Mouse (Mus musculus) hindbrain, embryonic 10.5 days (tissue): ENCODE results near the gene Fxn. TPM values are rescaled to one million over a fixed set of nuclear protein-coding genes. Genes with fewer than 3 reads are reported as not detected.

ENCODE experiments used
- DNase-seq: peaks from one replicate; pipeline ENCODE4 v3.0.0-alpha.2; 2017; ENCODE audit warnings: low spot score
- H3K27ac ChIP-seq: fragments of 300-500 bp; sonication (generic); 2 replicates; pipeline ENCODE4 v1.5.1; 2016; ENCODE audit warnings: mild to moderate bottlenecking, moderate library complexity
- H3K27me3 ChIP-seq: fragments of 300-500 bp; sonication (generic); 2 replicates; pipeline ENCODE4 v1.6.1; 2016; ENCODE audit warnings: mild to moderate bottlenecking; ENCODE audit not compliant: poor library complexity, insufficient read depth, severe bottlenecking
- H3K36me3 ChIP-seq: fragments of 300-500 bp; sonication (generic); 2 replicates; pipeline ENCODE4 v1.6.1; 2016; ENCODE audit warnings: mild to moderate bottlenecking, moderate library complexity
- H3K4me1 ChIP-seq: fragments of 300-500 bp; sonication (generic); replicated peaks from 2 replicates; pipeline ENCODE4 v1.6.1; 2016; ENCODE audit warnings: mild to moderate bottlenecking
- H3K4me3 ChIP-seq: fragments of 300-500 bp; sonication (generic); 2 replicates; pipeline ENCODE4 v1.5.1; 2016; ENCODE audit warnings: mild to moderate bottlenecking, moderate library complexity
- H3K9me3 ChIP-seq: fragments of 300-500 bp; sonication (generic); 2 replicates; pipeline ENCODE4 v1.6.1; 2016; ENCODE audit warnings: mild to moderate bottlenecking, moderate library complexity
- WGBS: fragments of 180-500 bp; shearing (Covaris S2); methylation state at CpG from one replicate; pipeline ENCODE4 v1.1.7; 2016; 5-methylcytosine and 5-hydroxymethylcytosine counted together
- polyA plus RNA-seq: library from polyadenylated mRNA; unstranded; fragments of >200 nt; fragmentation: Nextera tagmentation; extraction: Ambion mirVana; gene quantifications from 2 replicates; pipeline ENCODE4 v1.2.1, GENCODE M21; 2016

Fxn gene
- polyA plus RNA-seq, 1 experiment from 2014 or later, result 56.7 TPM

GRCm38 (mm10) chr19:24219011-24219410, 61.4 kb downstream of the Fxn start:
- WGBS, result 73% methylated on average over 9 of the region's 9 CpGs
- no peak overlapping the region for H3K27ac ChIP-seq
- no peak for DNase-seq

GRCm38 (mm10) chr19:24218291-24218690, 62.1 kb downstream of the Fxn start:
- H3K4me3 ChIP-seq, result no peak overlapping the region
- H3K36me3 ChIP-seq, result no peaks in the 10 kb centered on the region
- H3K4me1 ChIP-seq, result peaks cover 31% of the 10 kb centered on the region
- peaks cover 20% of the 10 kb centered on the region for H3K27me3 ChIP-seq
- H3K27ac ChIP-seq, result no peak overlapping the region
- no peak for DNase-seq
- WGBS, result 51% methylated on average over 2 of the region's 2 CpGs
- no peaks in the 10 kb centered on the region for H3K9me3 ChIP-seq

More at GRCm38 (mm10) chr19:24219011-24219410, 61.4 kb downstream of the Fxn start:
- Histone ChIP-seq H3K27me3 (peaks cover 27% of the 10 kb centered on the region), H3K9me3 (no peaks in the 10 kb centered on the region), H3K4me3 (no peak overlapping the region), H3K4me1 (peaks cover 31% of the 10 kb centered on the region), H3K36me3 (no peaks in the 10 kb centered on the region)

- Histone ChIP-seq H3K36me3 (no peaks in the 10 kb centered on the region), H3K27ac (no peak overlapping the region), H3K4me1 (peaks cover 35% of the 10 kb centered on the region), H3K4me3 (no peak overlapping the region), H3K9me3 (no peaks in the 10 kb centered on the region), H3K27me3 (peaks cover 16% of the 10 kb centered on the region)
- no peak for DNase-seq
Observed at GRCm38 (mm10) chr19:24217851-24218250, 62.6 kb downstream of the Fxn start.

- WGBS, result 79% methylated on average over 9 of the region's 9 CpGs
Observed at GRCm38 (mm10) chr19:24216771-24217170, 63.6 kb downstream of the Fxn start.

GRCm38 (mm10) chr19:24214939-24215338, 65.5 kb downstream of the Fxn start:
- peaks cover 14% of the 10 kb centered on the region for H3K27me3 ChIP-seq
- H3K27ac ChIP-seq, result no peak overlapping the region
- H3K4me3 ChIP-seq, result no peak overlapping the region
- peaks cover 35% of the 10 kb centered on the region for H3K4me1 ChIP-seq
- H3K9me3 ChIP-seq, result no peaks in the 10 kb centered on the region
- 83% methylated on average over 7 of the region's 7 CpGs for WGBS
- H3K36me3 ChIP-seq, result no peaks in the 10 kb centered on the region
- no peak for DNase-seq

More at GRCm38 (mm10) chr19:24216771-24217170, 63.6 kb downstream of the Fxn start:
- Histone ChIP-seq H3K9me3 (no peaks in the 10 kb centered on the region), H3K27me3 (peaks cover 10% of the 10 kb centered on the region), H3K4me3 (no peak overlapping the region), H3K36me3 (no peaks in the 10 kb centered on the region), H3K27ac (no peak overlapping the region), H3K4me1 (peaks cover 40% of the 10 kb centered on the region)
- DNase-seq, result no peak

- no peaks in the 10 kb centered on the region for H3K9me3 ChIP-seq
- H3K4me3 ChIP-seq, result no peak overlapping the region
- H3K4me1 ChIP-seq, result peaks cover 22% of the 10 kb centered on the region
- DNase-seq, result peak; percentile 65
- H3K27me3 ChIP-seq, result peaks cover 14% of the 10 kb centered on the region
- WGBS, result 30% methylated on average over 7 of the region's 7 CpGs
- H3K36me3 ChIP-seq, result no peaks in the 10 kb centered on the region
- H3K27ac ChIP-seq, result peak overlapping the region; percentile 67
Observed at GRCm38 (mm10) chr19:24213299-24213698, 67.1 kb downstream of the Fxn start.

- peaks cover 14% of the 10 kb centered on the region for H3K27me3 ChIP-seq
- H3K9me3 ChIP-seq, result 0 out of 2 replicates have a peak, but pooled peaks cover 2% of the 10 kb centered on the region
- no peak for DNase-seq
- no peaks in the 10 kb centered on the region for H3K36me3 ChIP-seq
- H3K4me3 ChIP-seq, result no peak overlapping the region
- peak overlapping the region; percentile 67 for H3K27ac ChIP-seq
- WGBS, result 79% methylated on average over 12 of the region's 12 CpGs
- peaks cover 22% of the 10 kb centered on the region for H3K4me1 ChIP-seq
Observed at GRCm38 (mm10) chr19:24212552-24213249, 67.7 kb downstream of the Fxn start.

Other genes with a start within 250 kb of the Fxn start
- gene Fam189a2, start 249.6 kb downstream of the Fxn start, polyA plus RNA-seq, result 0.60 and 0.98 TPM in 2 replicates
- gene Tjp2, start 55.6 kb downstream of the Fxn start, polyA plus RNA-seq, result 26.7 and 30.0 TPM in 2 replicates
- 53.7 and 55.8 TPM in 2 replicates for gene Fam122a, start 196.8 kb upstream of the Fxn start, polyA plus RNA-seq